Mouse (Mus musculus) heart, embryonic 11.5 days (tissue): Measurements from ENCODE around the gene Alyref2. TPM values are rescaled to one million over a fixed set of nuclear protein-coding genes. Genes with fewer than 3 reads are reported as not detected.

Source experiments
- ATAC-seq: fragments of 200-750 bp; cut with Nextera tagmentation; replicated peaks from 2 replicates; pipeline ENCODE4 v1.8.0; 2017; ENCODE audit warnings: moderate library complexity; ENCODE audit not compliant: insufficient number of reproducible peaks, low FRiP score, low TSS enrichment
- H3K27ac ChIP-seq: fragments of 300-500 bp; sonication (generic); 2 replicates; pipeline ENCODE4 v1.5.1; 2014; ENCODE audit warnings: mild to moderate bottlenecking, low read depth, low read length
- H3K27me3 ChIP-seq: fragments of 300-500 bp; sonication (generic); 2 replicates; pipeline ENCODE4 v1.6.1; 2014; ENCODE audit warnings: mild to moderate bottlenecking, low read length, mixed read lengths; ENCODE audit not compliant: control insufficient read depth, insufficient read depth
- H3K36me3 ChIP-seq: fragments of 300-500 bp; sonication (generic); 2 replicates; pipeline ENCODE4 v1.6.1; 2014; ENCODE audit warnings: mild to moderate bottlenecking, low read length, moderate library complexity, mixed read lengths; ENCODE audit not compliant: control insufficient read depth, insufficient read depth
- H3K4me1 ChIP-seq: fragments of 300-500 bp; sonication (generic); 2 replicates; pipeline ENCODE4 v1.6.1; 2014; ENCODE audit warnings: low read length; ENCODE audit not compliant: control insufficient read depth, insufficient read depth
- H3K4me2 ChIP-seq: fragments of 300-500 bp; sonication (generic); 2 replicates; pipeline ENCODE4 v1.6.1; 2014; ENCODE audit warnings: mild to moderate bottlenecking, moderate library complexity
- H3K4me3 ChIP-seq: fragments of 300-500 bp; sonication (generic); 2 replicates; pipeline ENCODE4 v1.5.1; 2014; ENCODE audit warnings: low read depth, low read length
- H3K9ac ChIP-seq: fragments of 300-500 bp; sonication (generic); 2 replicates; pipeline ENCODE4 v1.6.1; 2014; ENCODE audit warnings: mild to moderate bottlenecking, low read depth, low read length, moderate library complexity
- H3K9me3 ChIP-seq: fragments of 300-500 bp; sonication (generic); replicated peaks from 2 replicates; pipeline ENCODE4 v1.6.1; 2016; ENCODE audit warnings: low read length; ENCODE audit not compliant: control insufficient read depth
- WGBS: fragments of 180-500 bp; shearing (Covaris S2); extraction: QIAGEN DNeasy Blood & Tissue Kit; methylation state at CpG from one replicate; pipeline ENCODE4 v1.1.7; 2014; ENCODE audit not compliant: insufficient replicate concordance; 5-methylcytosine and 5-hydroxymethylcytosine counted together
- polyA plus RNA-seq: library from polyadenylated mRNA; unstranded; fragments of >200 nt; fragmentation: Nextera tagmentation; extraction: Ambion mirVana; gene quantifications from 2 replicates; pipeline ENCODE4 v1.2.1, GENCODE M21; 2014

Gene Alyref2
- polyA plus RNA-seq, 1 experiment from 2014 or later: 12.7 TPM

DNA sequence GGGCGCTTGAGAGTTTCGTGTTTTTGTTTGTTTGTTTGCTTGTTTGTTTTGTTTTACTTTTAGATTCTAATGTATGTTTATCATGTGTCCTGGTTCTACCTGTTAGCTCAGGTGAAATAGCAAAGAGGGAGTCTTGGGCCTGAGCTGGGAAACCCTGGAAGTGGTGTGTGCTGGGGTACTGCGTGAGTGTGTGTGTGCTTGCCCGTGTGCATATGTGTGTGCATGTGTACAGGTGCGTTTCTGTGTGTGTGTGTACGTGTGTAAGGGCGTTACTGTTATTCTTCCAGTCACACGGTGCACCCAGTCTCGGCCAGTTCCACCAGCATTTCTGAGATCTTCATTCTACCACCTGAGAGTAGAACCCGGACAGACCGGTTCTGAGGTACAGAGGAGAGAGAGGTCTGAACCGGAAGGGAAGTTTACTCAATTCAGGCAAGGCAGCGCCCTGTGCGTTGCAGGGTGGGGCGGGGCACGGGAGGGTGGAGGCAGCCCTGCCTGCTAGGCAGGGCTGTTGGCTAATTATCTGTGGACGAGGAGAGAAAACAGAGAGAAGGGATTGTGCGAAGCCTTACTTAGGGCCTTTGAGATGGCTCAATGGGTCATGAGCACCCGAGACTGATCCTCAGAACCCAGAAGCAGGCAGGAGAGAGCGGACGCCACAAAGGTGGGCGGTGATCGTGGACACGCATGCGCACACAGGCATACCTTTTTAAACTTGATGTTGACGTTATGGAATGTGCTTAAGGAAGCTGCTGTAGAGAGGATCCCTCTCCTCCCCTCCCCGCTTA lies 25.3 kb upstream of the Alyref2 start:
- 55% methylated on average over 27 of the region's 27 CpGs for WGBS
- no peaks in the 10 kb centered on the region for H3K36me3 ChIP-seq
- H3K4me2 ChIP-seq: peak overlapping the region; percentile 54
- H3K4me1 ChIP-seq: no peaks in the 10 kb centered on the region
- H3K9me3 ChIP-seq: peaks cover under 1% of the 10 kb centered on the region; the same call in 1 of the 2 replicates
- H3K9ac ChIP-seq: peak overlapping the region; percentile 34
- no peak overlapping the region for H3K27ac ChIP-seq
- H3K27me3 ChIP-seq: no peaks in the 10 kb centered on the region
- ATAC-seq: 0 out of 2 replicates have a peak, but pooled peaks have one; percentile 39
- H3K4me3 ChIP-seq: peak overlapping the region; percentile 29

DNA sequence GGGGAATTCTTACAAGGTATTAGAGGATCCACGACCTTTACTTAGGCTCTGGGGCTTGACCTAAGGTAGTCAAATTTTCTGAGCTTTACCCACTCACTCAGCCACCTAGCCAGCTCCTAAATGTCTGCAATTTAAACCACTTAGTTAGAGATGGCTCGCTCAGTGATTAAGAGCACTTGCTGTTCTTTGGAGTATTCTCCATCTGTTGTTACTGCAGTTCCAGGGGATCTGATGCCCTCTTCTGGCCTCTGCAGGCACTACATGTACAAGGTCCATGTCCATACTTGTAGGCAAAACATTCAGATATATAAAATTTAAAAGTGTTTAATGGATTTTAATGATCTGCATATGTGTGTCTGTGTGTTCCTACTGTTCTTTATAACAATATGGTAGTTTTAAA lies 24.3 kb upstream of the Alyref2 start:
- H3K27ac ChIP-seq: no peak overlapping the region
- H3K9me3 ChIP-seq: peaks cover 3% of the 10 kb centered on the region; the same call in 1 of the 2 replicates
- no peak overlapping the region for H3K4me3 ChIP-seq
- no peaks in the 10 kb centered on the region for H3K27me3 ChIP-seq
- H3K9ac ChIP-seq: no peak overlapping the region
- H3K4me2 ChIP-seq: no peak overlapping the region
- 50% methylated on average over 2 of the region's 2 CpGs for WGBS
- no peak for ATAC-seq
- no peaks in the 10 kb centered on the region for H3K36me3 ChIP-seq
- no peaks in the 10 kb centered on the region for H3K4me1 ChIP-seq

- Histone ChIP-seq H3K9me3 (peaks cover 11% of the 10 kb centered on the region), H3K4me2 (no peak overlapping the region), H3K27ac (no peak overlapping the region), H3K4me1 (no peaks in the 10 kb centered on the region), H3K27me3 (no peaks in the 10 kb centered on the region), H3K36me3 (no peaks in the 10 kb centered on the region), H3K4me3 (no peak overlapping the region), H3K9ac (no peak overlapping the region)
- no peak for ATAC-seq
- WGBS: 90% methylated on average over 13 of the region's 13 CpGs
Measured at GRCm38 (mm10) chr1:171494241-171494640, 9.0 kb upstream of the Alyref2 start.

- Histone ChIP-seq H3K4me2 (no peak overlapping the region), H3K4me1 (no peaks in the 10 kb centered on the region), H3K27me3 (no peaks in the 10 kb centered on the region), H3K27ac (no peak overlapping the region), H3K36me3 (no peaks in the 10 kb centered on the region), H3K4me3 (no peak overlapping the region), H3K9me3 (peaks cover 6% of the 10 kb centered on the region), H3K9ac (no peak overlapping the region)
- ATAC-seq: no peak
- WGBS: 87% methylated on average over 6 of the region's 6 CpGs
Measured at GRCm38 (mm10) chr1:171495371-171495770, 7.9 kb upstream of the Alyref2 start.

DNA sequence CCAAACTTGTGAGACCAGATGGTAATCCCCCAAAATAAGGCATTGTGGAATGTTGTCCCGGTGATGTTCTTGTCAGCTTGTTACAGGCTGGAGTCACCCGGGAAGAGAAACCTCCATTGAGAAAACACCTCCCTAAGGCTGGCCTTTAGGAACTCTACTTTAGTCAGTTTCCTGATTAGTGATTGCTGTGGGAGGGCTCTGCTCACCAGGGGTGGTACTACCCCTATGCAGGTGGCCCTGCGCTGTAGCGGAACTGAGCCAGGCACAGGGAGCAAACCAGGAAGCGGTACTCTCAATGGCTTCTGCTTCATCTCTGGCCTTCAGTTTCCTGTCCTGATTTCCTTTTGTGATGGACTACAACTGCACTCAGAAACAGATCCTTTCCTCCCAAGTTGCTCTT lies 3.4 kb upstream of the Alyref2 start:
- 68% methylated on average over 5 of the region's 5 CpGs for WGBS
- ATAC-seq: no peak

DNA sequence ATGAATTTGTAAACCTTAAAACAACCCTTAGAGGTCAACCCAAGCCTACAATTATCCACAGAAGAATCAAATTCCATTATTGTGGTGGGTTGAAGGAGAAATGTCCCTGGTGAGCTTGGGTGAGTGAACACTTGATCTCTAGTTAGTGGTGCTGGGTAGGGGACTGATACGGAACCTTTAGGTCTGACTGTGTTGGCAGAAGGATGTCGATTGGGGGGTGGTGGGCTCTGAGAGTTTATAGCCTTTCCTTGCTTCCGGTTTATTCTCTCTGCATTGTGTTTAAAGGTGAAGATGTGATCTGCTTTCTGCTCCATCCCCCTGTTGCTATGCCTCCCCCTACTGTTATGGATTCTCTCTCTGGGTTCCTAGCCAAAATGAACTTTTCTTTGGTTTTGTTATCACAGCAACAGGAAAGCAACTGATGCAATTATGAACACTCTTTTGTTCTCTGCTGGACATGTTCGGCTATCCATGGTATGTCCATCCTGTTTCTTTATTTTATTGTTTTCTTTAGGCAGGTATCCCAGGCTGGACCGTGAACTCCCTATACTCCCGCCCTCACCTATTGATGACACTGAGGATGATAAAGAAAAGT lies 2.2 kb upstream of the Alyref2 start:
- Histone ChIP-seq H3K4me1 (no peaks in the 10 kb centered on the region), H3K36me3 (no peaks in the 10 kb centered on the region), H3K27me3 (no peaks in the 10 kb centered on the region), H3K4me3 (no peak overlapping the region), H3K9me3 (no peaks in the 10 kb centered on the region), H3K27ac (no peak overlapping the region; the same call in 1 of the 2 replicates), H3K4me2 (peak overlapping the region; percentile 61; the same call in 1 of the 2 replicates), H3K9ac (no peak overlapping the region; the same call in 1 of the 2 replicates)
- WGBS: 57% methylated on average over 6 of the region's 6 CpGs
- no peak for ATAC-seq

More for the DNA sequence above, 3.4 kb upstream of the Alyref2 start:
- Histone ChIP-seq H3K27ac (no peak overlapping the region), H3K9ac (no peak overlapping the region), H3K27me3 (no peaks in the 10 kb centered on the region), H3K4me2 (no peak overlapping the region), H3K4me3 (no peak overlapping the region), H3K36me3 (no peaks in the 10 kb centered on the region), H3K4me1 (no peaks in the 10 kb centered on the region), H3K9me3 (no peaks in the 10 kb centered on the region)

DNA sequence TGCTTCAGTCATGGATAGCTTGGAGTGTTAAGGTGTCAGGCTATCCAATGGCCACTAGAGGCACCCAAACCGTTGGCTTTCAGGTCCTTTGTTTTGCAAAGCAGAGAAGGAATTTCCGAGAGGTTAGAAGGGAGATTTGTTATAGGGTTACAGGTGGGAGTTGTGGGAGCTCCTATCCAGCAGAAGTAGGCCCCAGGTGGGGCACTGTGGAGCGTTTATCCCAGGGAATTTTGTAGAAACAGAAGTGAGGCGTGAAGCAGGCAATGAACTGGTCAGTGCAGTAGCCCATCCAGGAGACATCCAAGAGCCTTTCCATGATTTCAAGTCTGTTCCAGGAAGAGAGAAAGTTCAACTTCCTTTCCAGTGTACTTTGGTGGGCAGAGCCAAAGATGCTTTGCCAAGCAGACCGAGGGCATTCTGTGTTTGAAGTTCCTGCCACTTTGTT lies 1.6 kb upstream of the Alyref2 start:
- Histone ChIP-seq H3K9ac (peak overlapping the region; percentile 63; the same call in 1 of the 2 replicates), H3K4me3 (peak overlapping the region; percentile 28; the same call in 1 of the 2 replicates), H3K27me3 (no peaks in the 10 kb centered on the region), H3K36me3 (no peaks in the 10 kb centered on the region), H3K4me2 (peak overlapping the region; percentile 61), H3K9me3 (no peaks in the 10 kb centered on the region), H3K27ac (peak overlapping the region; percentile 83), H3K4me1 (no peaks in the 10 kb centered on the region)
- 6% methylated on average over 5 of the region's 5 CpGs for WGBS
- ATAC-seq: no peak

DNA sequence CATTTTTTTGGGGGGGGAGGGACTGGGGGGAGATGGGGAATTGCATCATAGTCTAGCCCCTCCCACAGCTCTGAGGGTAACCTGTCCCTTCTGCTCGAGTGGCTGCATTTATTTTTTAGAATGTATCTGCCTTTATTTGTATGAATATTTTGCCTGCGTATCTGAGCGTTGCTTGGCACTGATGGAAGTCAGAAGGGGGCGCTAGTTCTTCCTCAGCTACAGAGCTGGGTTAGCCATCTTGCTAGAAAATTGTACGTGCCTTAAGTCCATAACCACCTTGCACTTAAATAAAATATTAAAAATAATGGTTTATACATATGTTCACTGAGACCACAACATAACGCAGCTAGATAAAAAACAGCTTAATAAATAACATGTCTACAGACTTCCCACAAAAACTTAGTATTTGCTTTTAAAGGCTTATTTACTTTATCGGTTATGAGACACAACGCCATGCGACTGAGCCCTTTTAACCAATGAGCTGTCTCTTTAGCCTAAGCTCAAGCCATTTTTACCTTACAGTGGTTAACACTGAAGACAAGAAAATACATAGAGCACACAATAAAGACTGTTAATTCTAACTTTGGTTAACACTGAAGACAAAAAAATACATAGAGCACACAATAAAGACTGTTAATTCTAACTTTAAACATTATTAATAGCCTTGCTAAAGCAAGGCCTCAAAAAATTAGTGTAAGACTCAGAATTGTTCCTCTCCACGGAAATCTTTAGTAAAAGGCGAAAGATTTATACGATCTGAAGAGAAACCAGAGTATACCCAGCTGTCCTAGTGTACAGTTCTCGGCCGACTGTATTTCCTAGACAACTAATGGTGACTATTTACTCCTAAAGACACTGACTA lies 659 bp upstream of the Alyref2 start:
- Histone ChIP-seq H3K27me3 (no peaks in the 10 kb centered on the region), H3K36me3 (no peaks in the 10 kb centered on the region), H3K4me3 (peak overlapping the region; percentile 63), H3K4me2 (peak overlapping the region; percentile 69), H3K4me1 (no peaks in the 10 kb centered on the region), H3K27ac (peak overlapping the region; percentile 94), H3K9me3 (no peaks in the 10 kb centered on the region), H3K9ac (no peak overlapping the region; the same call in 1 of the 2 replicates)
- ATAC-seq: peak; percentile 78
- 1% methylated on average over 14 of the region's 14 CpGs for WGBS
